Mouse (Mus musculus) forebrain, embryonic 13.5 days (tissue): ENCODE measurements around the gene Flnc. TPM values are rescaled to one million over a fixed set of nuclear protein-coding genes. Genes with fewer than 3 reads are reported as not detected.

Source experiments
- ATAC-seq: fragments of 200-750 bp; cut with Nextera tagmentation; 2 replicates; pipeline ENCODE4 v1.8.0; 2017
- H3K27ac ChIP-seq: fragments of 300-500 bp; sonication (generic); 2 replicates; pipeline ENCODE4 v1.5.1; 2015; ENCODE audit warnings: inconsistent platforms, mild to moderate bottlenecking, moderate library complexity
- H3K27me3 ChIP-seq: fragments of 300-500 bp; sonication (generic); 2 replicates; pipeline ENCODE4 v1.6.1; 2015; ENCODE audit warnings: mild to moderate bottlenecking, inconsistent platforms
- H3K36me3 ChIP-seq: fragments of 300-500 bp; sonication (generic); 2 replicates; pipeline ENCODE4 v1.6.1; 2015; ENCODE audit warnings: mild to moderate bottlenecking, inconsistent platforms; ENCODE audit not compliant: poor library complexity, severe bottlenecking
- H3K4me1 ChIP-seq: fragments of 300-500 bp; sonication (generic); 2 replicates; pipeline ENCODE4 v1.6.1; 2015; ENCODE audit warnings: inconsistent platforms
- H3K4me2 ChIP-seq: fragments of 300-500 bp; sonication (generic); 2 replicates; pipeline ENCODE4 v1.6.1; 2015; ENCODE audit warnings: inconsistent platforms, mild to moderate bottlenecking, moderate library complexity
- H3K4me3 ChIP-seq: fragments of 300-500 bp; sonication (generic); 2 replicates; pipeline ENCODE4 v1.5.1; 2015; ENCODE audit warnings: mild to moderate bottlenecking, inconsistent platforms
- H3K9ac ChIP-seq: fragments of 300-500 bp; sonication (generic); 2 replicates; pipeline ENCODE4 v1.6.1; 2015; ENCODE audit warnings: mild to moderate bottlenecking, inconsistent platforms
- H3K9me3 ChIP-seq: fragments of 300-500 bp; sonication (generic); replicated peaks from 2 replicates; pipeline ENCODE4 v1.6.1; 2016; ENCODE audit warnings: inconsistent platforms
- WGBS: fragments of 180-500 bp; shearing (Covaris S2); methylation state at CpG from one replicate; pipeline ENCODE4 v1.1.7; 2015; 5-methylcytosine and 5-hydroxymethylcytosine counted together
- polyA plus RNA-seq: library from polyadenylated mRNA; unstranded; fragments of >200 nt; fragmentation: Nextera tagmentation; extraction: Ambion mirVana; gene quantifications from 2 replicates; pipeline ENCODE4 v1.2.1, GENCODE M21; 2015

Flnc gene
- polyA plus RNA-seq, 1 experiment from 2014 or later = 1.5 TPM

DNA sequence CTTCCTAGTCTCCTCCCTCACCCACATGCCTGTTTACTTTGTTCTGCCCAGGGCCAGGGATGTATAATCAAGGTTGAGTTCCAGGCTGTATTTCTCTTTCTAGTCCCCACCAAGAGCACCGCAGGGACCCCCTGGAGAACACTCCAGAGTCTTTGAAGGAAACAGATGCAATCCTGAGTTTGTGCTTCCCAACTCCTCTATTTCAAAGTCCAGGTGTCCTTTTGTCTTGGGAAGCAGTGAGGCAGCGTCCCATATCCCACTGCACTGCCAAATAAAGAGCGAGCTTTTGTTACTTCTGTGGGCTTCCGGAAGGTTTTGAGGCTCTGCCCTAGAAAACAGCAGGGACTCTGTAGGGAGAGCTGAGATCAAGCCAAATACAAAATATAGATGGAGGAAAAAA lies 33.2 kb upstream of the Flnc start:
- Histone ChIP-seq H3K27ac (no peak overlapping the region), H3K36me3 (peaks cover 17% of the 10 kb centered on the region; the same call in 1 of the 2 replicates), H3K27me3 (peaks cover 7% of the 10 kb centered on the region; the same call in 1 of the 2 replicates), H3K4me1 (peaks cover 25% of the 10 kb centered on the region), H3K4me3 (no peak overlapping the region), H3K9me3 (no peaks in the 10 kb centered on the region), H3K9ac (no peak overlapping the region), H3K4me2 (no peak overlapping the region)
- no peak for ATAC-seq
- 70% methylated on average over 4 of the region's 4 CpGs for WGBS

DNA sequence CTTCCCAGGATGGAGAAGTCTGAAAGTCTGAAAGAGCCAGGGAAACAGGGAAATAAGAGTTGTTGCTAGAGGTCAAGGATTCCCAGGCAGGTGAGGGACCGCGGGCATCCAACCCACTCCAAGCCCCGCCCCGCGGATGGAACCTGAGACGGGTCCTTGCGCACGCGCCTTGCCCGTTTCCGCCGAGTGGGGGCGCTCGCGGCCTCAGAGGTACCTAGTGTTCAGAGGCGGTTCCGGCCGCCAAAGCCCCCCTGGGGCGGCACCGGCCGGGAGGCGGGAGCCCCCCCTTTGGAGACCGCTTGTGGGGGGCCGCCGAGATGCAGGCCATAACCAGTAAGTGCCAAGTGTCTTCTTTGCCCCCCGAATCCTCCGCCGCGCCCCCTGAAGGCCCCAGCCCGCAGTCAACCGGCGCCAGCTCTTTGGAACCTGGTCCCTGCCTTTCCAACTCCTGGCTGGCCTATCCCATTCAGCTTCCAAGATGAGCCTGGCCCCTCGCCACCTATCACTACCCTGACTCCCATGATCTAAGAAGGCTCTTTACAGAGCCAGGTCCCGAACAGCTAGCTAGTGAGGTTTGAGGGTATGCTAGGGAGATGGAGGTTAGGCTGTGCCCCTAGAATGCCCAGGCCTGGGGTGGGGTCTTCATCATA lies 30.2 kb upstream of the Flnc start:
- H3K27me3 ChIP-seq = no peaks in the 10 kb centered on the region
- no peak for ATAC-seq
- peak overlapping the region; percentile 22; the same call in 1 of the 2 replicates for H3K4me2 ChIP-seq
- H3K4me3 ChIP-seq = no peak overlapping the region
- peaks cover 37% of the 10 kb centered on the region for H3K36me3 ChIP-seq
- H3K9ac ChIP-seq = no peak overlapping the region
- 8% methylated on average over 34 of the region's 34 CpGs for WGBS
- peaks cover 7% of the 10 kb centered on the region for H3K4me1 ChIP-seq
- no peaks in the 10 kb centered on the region for H3K9me3 ChIP-seq
- H3K27ac ChIP-seq = no peak overlapping the region

DNA sequence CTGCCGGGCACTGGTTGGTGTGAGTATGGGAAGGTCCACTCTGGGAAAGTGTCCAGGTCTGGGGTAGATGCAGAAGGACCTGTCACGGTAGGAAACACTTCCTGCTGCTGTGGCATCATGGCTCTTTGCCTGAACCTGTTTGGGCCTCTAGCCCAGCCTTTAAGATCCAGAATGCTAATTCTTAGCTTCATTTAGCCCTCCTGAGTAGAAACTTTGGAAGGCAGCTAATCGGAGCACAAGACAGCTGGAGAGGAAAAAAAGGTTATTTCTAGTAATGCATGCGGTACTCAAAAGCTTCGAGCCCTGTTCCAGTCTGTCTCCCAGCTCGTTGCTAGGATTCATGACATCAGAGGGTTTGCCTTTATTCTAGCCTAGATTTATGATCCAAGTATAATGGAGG lies 26.6 kb upstream of the Flnc start:
- H3K4me1 ChIP-seq = peaks cover 5% of the 10 kb centered on the region; the same call in 1 of the 2 replicates
- H3K36me3 ChIP-seq = peaks cover 50% of the 10 kb centered on the region
- no peak for ATAC-seq
- no peaks in the 10 kb centered on the region for H3K9me3 ChIP-seq
- no peak overlapping the region for H3K27ac ChIP-seq
- H3K4me3 ChIP-seq = no peak overlapping the region
- no peak overlapping the region for H3K9ac ChIP-seq
- whole genome bisulfite sequencing = 88% methylated on average over 6 of the region's 6 CpGs
- no peaks in the 10 kb centered on the region for H3K27me3 ChIP-seq
- H3K4me2 ChIP-seq = no peak overlapping the region

DNA sequence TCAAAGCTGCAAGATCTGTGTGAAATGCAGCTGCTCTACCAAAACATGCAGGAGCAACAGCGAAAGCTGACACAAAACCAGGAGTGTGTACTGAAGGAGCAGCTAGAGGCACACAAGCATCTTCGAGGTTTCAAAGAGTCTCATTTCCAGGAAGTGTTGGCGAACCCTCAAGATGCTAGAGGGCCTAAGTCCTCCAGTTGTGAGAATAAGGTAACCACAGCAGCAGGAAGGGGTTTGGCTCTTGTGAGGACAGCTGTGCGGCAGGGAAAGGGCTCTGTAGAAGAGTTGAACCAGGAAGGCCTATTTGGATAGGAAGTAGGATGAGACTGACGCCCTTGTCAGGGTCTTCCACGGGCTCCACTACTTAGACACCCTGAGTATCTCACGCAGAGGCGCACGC lies 17.6 kb upstream of the Flnc start:
- H3K36me3 ChIP-seq = peaks cover 79% of the 10 kb centered on the region
- H3K4me2 ChIP-seq = no peak overlapping the region
- H3K27me3 ChIP-seq = no peaks in the 10 kb centered on the region
- no peaks in the 10 kb centered on the region for H3K4me1 ChIP-seq
- H3K9ac ChIP-seq = no peak overlapping the region
- no peak overlapping the region for H3K27ac ChIP-seq
- H3K9me3 ChIP-seq = no peaks in the 10 kb centered on the region
- no peak for ATAC-seq
- no peak overlapping the region for H3K4me3 ChIP-seq
- WGBS = 93% methylated on average over 9 of the region's 9 CpGs

DNA sequence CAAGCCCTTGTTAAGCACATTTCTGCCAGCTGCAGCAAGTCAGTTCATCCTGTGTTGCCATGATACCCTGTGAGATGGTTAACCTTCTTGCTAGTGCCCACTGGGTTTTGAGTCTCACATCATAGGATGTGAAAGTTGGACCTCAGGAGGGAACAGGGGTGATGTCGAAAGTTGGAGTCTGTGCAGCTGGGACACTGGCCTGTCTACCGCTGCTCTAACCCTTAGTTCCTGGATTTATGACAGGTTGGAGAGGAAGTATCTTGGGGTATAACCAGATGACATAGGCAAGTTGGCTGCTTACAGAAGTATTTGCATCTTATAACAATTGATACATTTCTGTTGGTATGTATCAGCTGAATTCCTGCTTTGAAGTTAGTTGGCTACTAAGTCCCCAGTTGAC lies 12.5 kb upstream of the Flnc start:
- no peak overlapping the region for H3K27ac ChIP-seq
- H3K36me3 ChIP-seq = peaks cover 35% of the 10 kb centered on the region
- H3K4me3 ChIP-seq = no peak overlapping the region
- 91% methylated on average over 2 of the region's 2 CpGs for WGBS
- no peaks in the 10 kb centered on the region for H3K9me3 ChIP-seq
- ATAC-seq = no peak
- H3K4me2 ChIP-seq = no peak overlapping the region
- no peaks in the 10 kb centered on the region for H3K4me1 ChIP-seq
- H3K27me3 ChIP-seq = no peaks in the 10 kb centered on the region
- no peak overlapping the region for H3K9ac ChIP-seq

DNA sequence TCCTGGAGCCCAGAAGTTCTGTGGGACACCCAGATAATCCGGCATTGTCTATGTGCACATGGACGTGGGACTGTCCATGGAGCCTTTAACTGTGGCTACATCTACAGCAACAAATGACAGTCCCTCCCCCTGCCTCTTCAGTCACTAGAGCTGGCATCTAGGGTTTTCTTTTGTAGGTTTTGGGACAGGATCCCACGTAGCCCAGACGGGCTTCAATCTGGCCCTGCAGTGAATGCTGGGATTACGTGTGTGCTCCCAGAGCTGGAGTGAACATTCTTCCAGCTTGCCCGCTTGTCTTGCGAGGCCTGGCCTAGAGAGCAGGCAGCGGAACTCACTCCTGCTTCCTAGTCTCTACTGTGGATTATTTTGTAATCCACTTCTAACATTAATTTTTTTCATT lies 7.9 kb upstream of the Flnc start:
- H3K9ac ChIP-seq = no peak overlapping the region
- H3K36me3 ChIP-seq = peaks cover 4% of the 10 kb centered on the region; the same call in 1 of the 2 replicates
- H3K4me3 ChIP-seq = no peak overlapping the region
- no peak overlapping the region for H3K27ac ChIP-seq
- no peaks in the 10 kb centered on the region for H3K27me3 ChIP-seq
- H3K4me1 ChIP-seq = no peaks in the 10 kb centered on the region
- WGBS = 78% methylated on average over 8 of the region's 8 CpGs
- no peaks in the 10 kb centered on the region for H3K9me3 ChIP-seq
- no peak overlapping the region for H3K4me2 ChIP-seq
- no peak for ATAC-seq

DNA sequence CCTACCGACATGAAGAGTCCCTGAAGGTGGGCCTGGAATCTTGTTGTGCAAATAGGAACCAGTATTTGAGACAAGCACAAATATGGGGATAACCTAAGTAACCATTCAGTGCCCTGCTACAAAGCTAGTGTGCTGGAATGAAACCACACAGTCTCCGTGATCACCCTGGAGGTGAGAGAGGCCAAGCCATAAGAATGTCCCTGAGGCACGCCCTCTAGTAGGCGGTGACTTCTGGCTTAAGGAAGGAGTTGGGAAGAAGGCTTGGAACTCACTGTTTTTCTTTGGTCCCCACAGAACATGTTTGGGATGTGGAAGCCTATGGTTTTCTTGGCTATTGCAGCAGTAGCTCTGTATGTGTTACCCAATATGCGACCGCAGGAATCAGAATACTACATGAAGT lies 6.7 kb upstream of the Flnc start:
- no peak overlapping the region for H3K9ac ChIP-seq
- H3K4me2 ChIP-seq = no peak overlapping the region
- no peak overlapping the region for H3K4me3 ChIP-seq
- H3K27me3 ChIP-seq = peaks cover 9% of the 10 kb centered on the region; the same call in 1 of the 2 replicates
- H3K9me3 ChIP-seq = no peaks in the 10 kb centered on the region
- no peak overlapping the region for H3K27ac ChIP-seq
- 0 out of 2 replicates have a peak, but pooled peaks cover under 1% of the 10 kb centered on the region for H3K4me1 ChIP-seq
- ATAC-seq = no peak
- no peaks in the 10 kb centered on the region for H3K36me3 ChIP-seq
- WGBS = 84% methylated on average over 6 of the region's 6 CpGs

DNA sequence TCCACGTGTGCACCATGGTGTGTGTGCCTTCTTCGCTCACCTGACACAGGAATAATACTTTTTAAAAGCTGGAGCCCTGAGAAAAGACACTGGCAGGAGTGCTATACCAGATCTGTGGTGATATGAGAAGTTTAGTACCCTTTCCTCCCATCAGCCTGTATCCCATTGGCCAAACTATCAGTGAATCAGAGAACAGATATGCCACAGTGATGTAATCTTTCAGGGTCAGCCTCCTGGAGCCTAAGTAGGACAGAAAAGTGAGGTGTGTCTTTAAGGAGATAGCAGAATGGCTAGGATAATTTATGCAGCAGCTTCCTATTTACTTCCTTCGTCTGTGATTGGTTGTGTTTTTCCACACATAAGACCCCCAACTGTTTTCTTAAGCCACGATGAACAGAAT lies 4.9 kb upstream of the Flnc start:
- 61% methylated on average over 4 of the region's 4 CpGs for WGBS
- peaks cover 27% of the 10 kb centered on the region for H3K27me3 ChIP-seq
- H3K9ac ChIP-seq = no peak overlapping the region
- H3K9me3 ChIP-seq = no peaks in the 10 kb centered on the region
- no peak overlapping the region for H3K4me2 ChIP-seq
- no peak for ATAC-seq
- no peak overlapping the region for H3K27ac ChIP-seq
- peaks cover 16% of the 10 kb centered on the region for H3K4me1 ChIP-seq
- H3K36me3 ChIP-seq = no peaks in the 10 kb centered on the region
- H3K4me3 ChIP-seq = no peak overlapping the region

DNA sequence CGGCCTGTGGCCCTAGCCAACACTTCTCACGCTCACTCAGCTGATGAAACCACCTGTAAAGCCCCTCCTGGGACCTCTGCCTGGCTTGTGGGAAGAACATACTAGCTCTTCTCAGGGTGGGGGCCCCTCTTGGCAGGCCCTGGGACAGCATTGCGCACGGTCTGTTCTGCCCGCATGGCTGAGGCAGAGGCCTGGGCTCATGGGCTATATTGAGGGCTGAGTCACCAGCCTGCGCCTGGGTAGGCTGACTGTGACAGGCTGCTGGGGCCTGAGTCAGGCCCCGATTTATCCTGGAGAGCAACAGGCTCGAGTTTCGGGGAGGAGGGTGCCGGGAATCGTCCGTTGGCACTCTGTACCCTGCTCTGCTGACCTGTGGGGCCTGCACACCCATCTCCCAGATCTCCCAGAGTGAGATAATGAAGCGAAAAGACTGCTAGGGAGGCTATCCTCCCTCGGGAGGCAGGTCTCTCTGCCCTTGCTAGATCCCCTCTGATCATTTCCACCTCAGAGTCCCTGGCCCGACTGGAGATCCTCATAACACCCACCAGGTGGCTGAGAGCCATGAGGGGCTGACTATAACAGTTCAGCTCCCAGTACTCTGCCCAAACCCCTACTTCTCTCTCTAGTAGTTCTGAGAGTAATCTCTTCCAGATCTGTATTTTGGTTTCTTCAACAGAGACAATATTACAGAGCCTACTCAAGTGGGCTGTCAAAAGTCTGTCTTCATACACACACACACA lies 2.2 kb upstream of the Flnc start:
- no peak overlapping the region for H3K9ac ChIP-seq
- no peaks in the 10 kb centered on the region for H3K36me3 ChIP-seq
- no peak overlapping the region for H3K4me2 ChIP-seq
- H3K4me3 ChIP-seq = no peak overlapping the region
- H3K27ac ChIP-seq = no peak overlapping the region
- H3K9me3 ChIP-seq = no peaks in the 10 kb centered on the region
- WGBS = 45% methylated on average over 15 of the region's 15 CpGs
- H3K4me1 ChIP-seq = peaks cover 42% of the 10 kb centered on the region
- no peak for ATAC-seq
- H3K27me3 ChIP-seq = peaks cover 53% of the 10 kb centered on the region

DNA sequence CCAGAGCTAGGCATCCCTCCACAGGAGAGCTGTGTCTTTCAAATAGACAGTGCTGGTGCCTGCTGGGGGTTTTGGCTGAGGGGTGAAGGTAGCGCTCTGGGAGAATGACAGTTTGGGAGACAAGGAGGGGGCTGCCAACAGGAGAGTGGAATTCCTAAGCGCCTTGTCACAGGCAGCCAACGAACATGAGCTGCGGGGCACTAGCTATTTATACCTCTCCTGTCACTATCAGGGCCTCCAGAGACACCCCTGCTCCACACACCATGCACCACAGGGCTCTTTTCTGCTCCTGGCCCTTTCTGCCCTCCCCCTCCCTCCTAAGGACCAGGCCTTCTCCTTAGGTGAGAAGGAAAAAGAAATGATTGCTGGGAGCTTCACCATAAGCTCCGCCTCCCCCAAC lies 1.6 kb upstream of the Flnc start:
- Histone ChIP-seq H3K4me1 (peaks cover 48% of the 10 kb centered on the region), H3K36me3 (no peaks in the 10 kb centered on the region), H3K27me3 (peaks cover 54% of the 10 kb centered on the region), H3K4me3 (no peak overlapping the region), H3K9ac (no peak overlapping the region), H3K4me2 (no peak overlapping the region), H3K9me3 (no peaks in the 10 kb centered on the region), H3K27ac (no peak overlapping the region)
- 19% methylated on average over 5 of the region's 5 CpGs for WGBS
- ATAC-seq = no peak

DNA sequence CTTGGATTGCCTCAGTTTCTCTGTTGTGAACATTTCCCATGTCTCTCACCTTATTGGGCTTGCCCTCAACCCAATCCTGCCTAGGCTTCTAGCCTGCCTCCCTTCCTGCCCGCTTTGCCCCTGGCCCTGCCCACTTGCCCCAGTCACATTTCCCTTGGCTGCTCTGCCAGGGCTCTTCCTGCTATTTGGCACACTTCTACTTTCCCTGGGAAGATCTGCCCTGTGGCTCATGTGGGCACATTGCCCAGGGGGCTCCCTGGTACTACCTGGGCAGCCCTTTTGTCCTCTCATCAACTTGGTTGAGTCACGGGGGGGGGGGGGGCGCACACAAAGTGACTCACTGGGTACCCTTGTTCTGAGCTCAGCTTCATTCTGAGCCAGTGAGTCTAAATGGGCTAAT lies 900 bp upstream of the Flnc start:
- Histone ChIP-seq H3K9ac (no peak overlapping the region), H3K36me3 (no peaks in the 10 kb centered on the region), H3K9me3 (no peaks in the 10 kb centered on the region), H3K4me3 (no peak overlapping the region), H3K27me3 (peaks cover 54% of the 10 kb centered on the region), H3K27ac (no peak overlapping the region), H3K4me2 (no peak overlapping the region), H3K4me1 (peaks cover 51% of the 10 kb centered on the region)
- ATAC-seq = no peak
- WGBS = 29% methylated on average over 3 of the region's 3 CpGs

DNA sequence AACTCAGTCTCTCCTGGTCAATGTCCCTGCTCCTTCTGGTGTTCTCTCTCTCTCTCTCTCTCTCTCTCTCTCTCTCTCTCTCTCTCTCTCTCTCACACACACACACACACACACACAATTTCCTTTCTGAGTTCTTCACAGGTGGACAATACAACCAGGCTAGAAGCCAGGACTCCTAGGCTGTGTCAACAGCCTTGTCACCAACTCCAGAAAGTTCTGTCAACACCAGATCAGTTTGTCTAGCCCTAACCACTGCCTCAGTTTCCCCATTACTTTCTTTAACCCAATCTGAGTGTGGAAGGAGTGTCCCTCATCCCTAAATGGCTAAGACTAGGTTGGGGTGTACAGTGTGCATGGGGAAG lies 399 bp upstream of the Flnc start:
- Histone ChIP-seq H3K4me2 (peak overlapping the region; percentile 80), H3K4me3 (peak overlapping the region; percentile 46), H3K4me1 (peaks cover 51% of the 10 kb centered on the region), H3K27ac (no peak overlapping the region), H3K27me3 (peaks cover 54% of the 10 kb centered on the region), H3K36me3 (no peaks in the 10 kb centered on the region), H3K9me3 (no peaks in the 10 kb centered on the region), H3K9ac (no peak overlapping the region)
- no peak for ATAC-seq
